Mouse (Mus musculus) adrenal gland (tissue): ENCODE data around the gene Etv6.

Source experiments
- intact Hi-C: fragments of 180-260 bp; cut with DNase I; formaldehyde crosslinking; loops from one replicate; pipeline ENCODE4 v1.15.1; 2025

The Etv6 gene

DNA sequence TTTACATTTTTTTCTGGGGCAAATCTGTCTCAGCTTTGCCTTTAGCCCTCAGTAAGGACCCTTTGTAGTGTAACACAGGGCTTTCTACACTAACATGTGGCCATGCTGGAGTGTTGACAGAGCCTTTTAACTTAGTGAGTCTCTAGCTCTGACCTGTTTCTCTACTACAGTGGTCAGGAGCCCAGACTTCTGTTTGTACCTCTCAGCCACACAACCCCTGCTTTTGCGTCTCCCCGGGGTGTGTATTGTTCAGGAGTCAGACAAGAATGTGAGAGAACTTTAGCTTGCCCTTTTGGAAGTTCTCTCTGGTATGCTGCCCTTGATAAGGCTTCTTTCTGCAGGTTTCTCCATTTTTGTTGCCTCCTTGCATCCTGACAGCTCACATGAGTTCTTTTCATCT is 210.6 kb downstream of the Etv6 start:
- intact Hi-C loops: no loop called here

DNA sequence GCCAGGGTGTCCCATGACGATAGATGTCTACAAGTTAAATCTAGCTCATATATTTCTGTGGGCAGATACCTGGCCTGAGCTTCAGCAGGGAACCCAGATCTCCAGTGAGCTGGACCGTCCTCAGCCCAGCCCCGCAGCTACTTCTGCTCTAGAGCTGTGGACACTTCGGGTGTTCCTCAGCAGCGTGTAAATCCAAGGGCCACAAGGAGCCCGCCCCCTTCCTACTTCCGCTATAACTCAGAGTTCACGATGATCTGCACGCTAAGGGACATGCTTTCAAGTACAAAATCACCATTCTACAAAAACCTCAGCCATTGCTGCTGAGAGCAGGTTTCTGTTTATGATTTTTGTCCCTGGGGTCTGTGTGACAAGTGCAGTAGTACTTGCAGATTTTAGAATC is 211.8 kb downstream of the Etv6 start:
- intact Hi-C loops: no loop called here

DNA sequence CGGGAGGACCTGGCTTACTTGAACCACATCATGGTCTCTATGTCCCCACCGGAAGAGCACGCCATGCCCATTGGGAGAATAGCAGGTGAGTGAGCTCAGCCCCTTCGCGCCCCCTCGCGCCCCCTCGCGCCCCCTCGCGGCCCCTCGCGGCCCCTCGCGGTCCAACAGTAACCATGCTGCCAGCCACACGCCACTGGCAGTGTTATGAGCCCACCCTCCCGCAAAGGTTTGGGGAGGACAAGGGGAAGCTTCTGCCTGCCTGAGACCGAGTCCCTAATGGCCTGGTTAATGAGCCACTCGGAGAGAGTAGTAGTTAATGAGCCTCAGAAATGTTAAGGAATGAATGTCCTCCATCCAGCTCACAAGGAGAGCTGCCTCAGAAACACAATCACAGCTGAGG is 213.2 kb downstream of the Etv6 start:
- intact Hi-C loops: no loop called here

DNA sequence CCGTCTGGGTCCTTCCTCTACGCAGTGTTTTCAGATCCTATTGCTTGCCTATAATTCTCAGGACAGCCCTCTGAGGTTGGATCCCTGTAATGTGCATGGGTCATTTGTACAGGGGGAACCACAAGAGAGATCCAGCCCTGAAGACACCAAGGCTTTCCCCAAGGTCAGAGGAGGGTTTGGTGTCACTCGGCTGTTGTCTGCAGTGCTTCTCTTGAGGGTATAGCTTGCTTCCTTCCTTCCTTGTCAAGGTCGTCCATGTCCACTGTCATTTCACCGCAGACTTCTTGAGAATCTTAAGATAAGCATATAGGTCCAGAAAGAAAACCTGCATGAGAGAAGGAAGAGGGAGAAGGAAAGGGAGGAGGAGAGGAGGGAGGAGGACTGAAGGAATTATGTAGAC is 215.3 kb downstream of the Etv6 start:
- intact Hi-C loops: loop anchor here (10.0 kb wide), 1 partner anchor 134 kb away; no protein-coding TSS in a partner anchor

DNA sequence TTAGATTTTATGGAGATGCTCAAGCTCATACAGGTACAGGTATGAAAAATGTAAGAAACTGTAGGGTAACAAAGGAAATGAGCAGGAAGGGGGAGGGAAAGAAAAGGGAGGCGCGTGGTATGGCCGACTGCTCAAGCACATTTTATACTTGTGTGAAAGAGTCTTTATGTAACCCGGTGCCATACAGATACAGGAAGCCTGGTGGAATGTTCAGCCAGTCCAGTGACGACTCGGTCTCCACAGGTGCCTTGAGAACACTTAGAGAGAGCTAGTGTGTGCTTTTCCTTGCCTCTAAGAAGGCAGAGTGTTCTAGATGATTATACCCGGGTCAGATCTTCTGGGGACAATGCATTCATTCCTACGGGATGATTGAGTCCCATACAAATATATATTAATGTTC is 215.9 kb downstream of the Etv6 start:
- intact Hi-C loops: loop anchor here (10.0 kb wide), 1 partner anchor 133 kb away; no protein-coding TSS in a partner anchor

DNA sequence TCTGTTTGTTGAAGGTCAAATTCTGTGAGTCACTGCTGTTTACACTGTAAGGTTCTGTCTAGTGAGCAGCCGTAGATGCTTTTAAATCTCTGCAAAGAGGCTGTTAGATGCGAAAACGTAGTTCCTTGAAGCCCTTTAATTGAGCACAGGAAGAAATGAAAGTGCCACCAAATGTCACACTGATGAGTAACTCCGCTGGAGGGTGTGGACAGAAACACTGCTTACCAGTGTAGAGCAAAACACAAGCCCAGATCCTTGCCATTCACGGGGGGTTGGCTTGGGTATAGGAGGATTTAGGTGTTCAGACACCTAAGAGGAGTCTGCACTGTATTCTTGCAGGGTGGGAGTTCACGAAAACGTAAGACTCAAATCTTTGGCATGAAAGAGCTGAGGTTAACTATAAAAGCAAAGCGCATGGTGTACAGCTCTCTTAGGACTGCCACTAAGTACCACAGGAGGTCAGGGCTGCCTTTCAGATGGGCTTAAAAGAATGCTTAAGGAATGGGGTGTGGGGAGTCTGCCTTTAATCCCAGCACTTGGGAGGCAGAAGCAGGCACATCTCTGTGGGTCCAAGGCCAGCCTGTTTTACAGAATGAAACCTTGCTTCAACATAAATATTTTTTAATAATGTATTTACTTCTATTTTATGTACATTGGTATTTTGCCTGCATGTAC is 216.7 kb downstream of the Etv6 start:
- intact Hi-C loops: loop anchor here (10.0 kb wide), 1 partner anchor 133 kb away; no protein-coding TSS in a partner anchor

DNA sequence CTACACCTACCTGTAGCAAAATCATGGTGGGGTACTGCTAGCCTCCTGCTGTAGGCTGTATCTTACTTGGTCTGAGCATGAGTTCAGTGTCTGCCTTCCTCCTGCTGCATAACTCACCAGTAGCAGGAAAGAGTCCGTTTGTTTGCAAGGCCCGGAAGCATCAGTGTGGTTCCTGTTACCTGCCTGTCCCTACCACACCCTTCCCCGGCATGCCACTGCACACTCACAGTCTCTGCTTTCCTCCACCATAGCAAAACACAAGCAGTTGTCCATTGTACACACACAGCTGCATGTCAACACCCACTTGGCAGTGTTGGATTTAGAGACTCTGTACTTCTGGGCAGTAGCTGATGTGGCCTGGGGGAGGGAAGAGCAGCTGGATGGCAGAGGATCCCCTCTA is 220.9 kb downstream of the Etv6 start:
- intact Hi-C loops: loop anchor here (10.0 kb wide), 1 partner anchor 128 kb away; no protein-coding TSS in a partner anchor

DNA sequence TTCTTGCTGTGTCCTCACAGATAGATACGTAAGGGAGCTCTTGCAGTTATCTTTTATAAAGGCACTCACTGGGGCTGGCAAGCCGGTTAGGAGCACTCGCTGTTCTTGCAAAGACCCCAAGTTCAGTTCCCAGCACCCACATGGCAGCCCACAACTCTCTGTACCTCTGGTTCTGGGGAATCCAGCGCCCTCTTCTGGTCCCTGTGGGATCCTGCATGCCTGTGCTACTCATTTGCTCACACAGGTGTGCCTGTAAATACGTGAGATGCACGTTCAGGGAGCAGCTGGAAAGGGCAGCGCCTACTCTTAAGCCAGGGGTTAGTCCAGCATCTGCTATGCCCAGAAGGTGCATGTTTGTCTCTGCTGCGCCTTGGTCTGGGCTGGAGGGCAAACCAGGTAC is 224.4 kb downstream of the Etv6 start:
- intact Hi-C loops: loop anchor here (5.0 to 10.0 kb wide), 2 partner anchors 38 to 125 kb away; no protein-coding TSS in a partner anchor

DNA sequence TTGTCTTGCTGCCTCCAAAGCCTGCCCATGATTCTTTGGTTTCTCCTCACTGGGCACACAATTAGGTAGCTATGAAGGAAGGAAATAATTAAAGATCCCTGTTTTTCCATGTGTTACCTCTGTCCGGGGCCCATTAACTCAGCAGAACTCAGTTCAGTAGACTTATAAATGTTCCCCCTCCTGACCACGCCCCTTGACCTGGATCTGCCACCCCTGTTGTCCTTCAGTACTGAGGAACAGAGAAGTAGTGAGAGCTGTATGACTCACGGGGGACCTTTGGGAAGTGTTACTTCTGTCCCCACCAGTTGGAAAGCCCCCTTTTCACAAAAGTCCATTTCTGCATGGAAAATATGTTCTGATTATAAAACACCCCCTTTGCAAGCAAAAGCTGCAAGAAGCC is 226.4 kb downstream of the Etv6 start:
- intact Hi-C loops: loop anchor here (5.0 kb wide), 1 partner anchor 40 kb away; no protein-coding TSS in a partner anchor

DNA sequence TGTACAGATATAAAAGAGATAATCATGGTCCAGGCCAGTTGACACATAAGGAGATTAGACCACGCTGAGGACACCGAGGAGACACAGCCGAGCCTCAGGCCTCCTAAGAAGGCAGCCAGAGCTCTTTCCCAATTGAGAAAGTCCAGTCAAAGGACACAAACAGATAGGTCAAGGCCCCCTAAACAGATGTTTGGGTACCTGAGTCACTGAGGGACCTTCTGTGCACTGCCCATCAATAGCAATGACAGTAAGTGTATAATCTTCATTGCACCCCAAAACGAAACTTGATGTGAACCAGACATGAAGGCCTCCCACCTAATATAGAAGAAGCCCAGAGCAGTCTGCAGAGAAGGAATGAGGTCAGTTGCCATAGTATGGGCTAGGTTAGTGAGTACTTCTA is 226.9 kb downstream of the Etv6 start:
- intact Hi-C loops: loop anchor here (5.0 kb wide), 1 partner anchor 40 kb away; no protein-coding TSS in a partner anchor

DNA sequence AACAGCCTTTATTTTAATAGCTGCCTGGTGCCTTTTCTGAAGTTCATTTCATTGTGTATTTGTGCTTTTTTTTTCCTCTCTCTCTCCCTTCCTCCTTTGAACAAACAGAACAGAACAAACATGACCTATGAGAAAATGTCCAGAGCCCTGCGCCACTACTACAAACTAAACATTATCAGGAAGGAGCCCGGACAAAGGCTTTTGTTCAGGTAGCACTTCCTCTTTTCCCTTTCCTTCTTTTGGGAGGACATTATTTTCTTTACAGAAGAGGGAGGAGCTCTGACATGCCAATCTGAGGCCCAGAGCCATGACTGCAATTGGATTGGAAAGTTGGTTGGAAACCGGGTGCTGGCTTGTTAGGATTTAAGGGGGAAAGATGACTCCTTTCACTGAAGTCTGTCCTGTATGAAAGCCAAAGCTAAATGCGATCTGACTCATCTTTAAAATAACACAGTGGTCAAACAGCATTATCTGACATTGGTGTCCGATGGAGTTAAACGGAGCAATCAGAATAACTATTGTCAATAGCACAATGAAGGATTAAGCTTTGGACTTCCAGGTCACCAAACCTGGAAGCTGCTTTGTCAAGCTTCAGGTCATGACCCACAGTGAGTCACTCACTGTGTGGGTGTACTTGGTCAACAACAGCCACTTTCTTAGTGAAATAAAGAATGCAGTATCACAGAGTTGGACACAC is 227.6 kb downstream of the Etv6 start:
- intact Hi-C loops: loop anchor here (5.0 kb wide), 1 partner anchor 41 kb away; no protein-coding TSS in a partner anchor

DNA sequence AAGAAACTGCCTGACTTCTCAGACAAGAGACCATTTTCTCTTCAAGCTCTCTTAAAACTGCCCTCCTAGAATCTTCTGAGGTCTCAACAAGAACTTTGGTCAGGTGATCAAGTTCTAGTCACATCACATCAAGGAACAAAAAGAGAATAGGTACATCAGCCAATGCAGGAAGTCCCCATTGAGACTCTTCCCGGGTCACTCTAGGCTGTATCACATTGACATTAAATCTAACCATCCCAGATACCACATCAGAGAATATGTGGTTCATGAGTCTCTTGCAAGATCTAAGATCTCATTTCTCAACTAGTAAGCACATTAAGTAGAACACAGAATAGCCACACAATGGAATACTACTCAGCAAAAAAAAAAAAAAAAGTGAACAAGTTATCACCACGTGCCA is 238.4 kb downstream of the Etv6 start:
- intact Hi-C loops: no loop called here

DNA sequence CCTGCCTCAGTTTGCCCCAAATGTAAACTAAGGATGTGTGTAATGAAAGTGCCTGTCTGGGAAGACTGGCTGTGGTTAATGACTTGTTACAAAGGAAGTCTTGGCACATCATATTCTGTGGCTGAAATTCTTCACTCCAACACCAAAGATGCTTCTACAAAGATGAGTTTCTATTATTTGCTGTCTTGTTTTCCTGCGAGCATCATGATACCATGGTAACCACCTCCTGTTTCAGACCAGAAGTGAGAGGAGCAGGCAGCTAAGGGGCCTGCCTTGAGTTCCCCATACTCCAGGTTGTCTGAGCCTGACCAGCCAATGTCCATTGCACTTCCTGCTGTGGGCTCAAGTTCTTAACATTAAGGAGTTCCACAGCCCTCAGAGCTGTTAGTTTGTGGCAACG is 241.5 kb downstream of the Etv6 start:
- intact Hi-C loops: no loop called here

DNA sequence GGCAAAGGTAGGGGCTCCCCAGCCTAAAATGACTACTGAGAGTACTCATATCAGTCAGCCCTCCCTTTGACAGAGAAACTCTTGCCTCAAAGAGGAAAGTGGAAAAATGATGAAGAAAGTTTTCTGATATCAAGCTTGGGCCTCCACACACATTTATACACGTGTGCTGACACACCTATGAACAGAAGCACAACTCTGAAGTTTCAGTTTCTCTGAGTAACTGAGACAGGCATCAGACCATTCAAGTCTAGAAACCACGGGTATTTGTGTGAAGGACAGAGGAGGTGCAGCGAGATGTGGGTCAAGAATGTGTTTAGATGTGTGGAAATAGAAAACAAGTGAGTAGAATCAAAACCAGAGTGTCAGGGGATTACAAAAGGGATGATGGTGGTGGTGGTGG is 246.6 kb downstream of the Etv6 start:
- intact Hi-C loops: no loop called here

DNA sequence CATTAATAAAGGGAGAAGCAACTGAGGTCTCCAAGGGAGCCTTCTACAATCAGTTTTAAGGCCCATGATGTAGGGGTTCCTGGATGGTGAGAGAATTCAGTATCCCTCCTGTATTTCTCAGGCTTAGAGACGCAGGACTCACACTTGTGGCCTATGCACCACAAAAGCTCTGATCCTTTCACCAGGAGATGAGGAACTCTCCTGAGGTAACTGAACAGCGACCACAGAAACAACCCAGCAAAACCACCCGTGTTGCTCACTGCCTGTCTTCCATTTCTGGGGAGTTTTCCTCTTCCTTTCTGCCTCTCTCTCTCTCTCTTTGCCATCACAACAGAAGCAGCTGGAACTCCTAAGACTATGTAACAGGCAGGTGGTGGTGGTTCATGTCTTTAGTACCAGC is 256.3 kb downstream of the Etv6 start:
- intact Hi-C loops: no loop called here

DNA sequence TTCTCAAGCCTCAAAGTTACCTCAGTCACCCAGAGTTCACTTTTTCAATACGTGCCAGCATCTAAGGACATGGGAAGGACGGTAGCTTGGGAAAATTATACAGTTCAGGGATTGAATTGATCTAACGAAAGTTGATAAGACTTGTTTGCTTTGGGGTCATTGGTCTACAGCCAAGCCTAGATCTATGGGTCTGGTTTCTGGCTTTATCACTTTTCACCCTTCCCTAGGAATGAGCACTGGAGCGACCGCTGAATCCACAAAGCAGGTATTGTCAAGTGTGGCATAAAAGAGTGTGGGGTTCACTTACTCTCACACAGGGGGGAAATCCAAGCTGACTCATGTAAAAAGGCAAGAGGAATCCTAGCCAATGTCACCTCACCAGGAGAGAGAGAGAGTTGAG is 256.9 kb downstream of the Etv6 start:
- intact Hi-C loops: no loop called here

DNA sequence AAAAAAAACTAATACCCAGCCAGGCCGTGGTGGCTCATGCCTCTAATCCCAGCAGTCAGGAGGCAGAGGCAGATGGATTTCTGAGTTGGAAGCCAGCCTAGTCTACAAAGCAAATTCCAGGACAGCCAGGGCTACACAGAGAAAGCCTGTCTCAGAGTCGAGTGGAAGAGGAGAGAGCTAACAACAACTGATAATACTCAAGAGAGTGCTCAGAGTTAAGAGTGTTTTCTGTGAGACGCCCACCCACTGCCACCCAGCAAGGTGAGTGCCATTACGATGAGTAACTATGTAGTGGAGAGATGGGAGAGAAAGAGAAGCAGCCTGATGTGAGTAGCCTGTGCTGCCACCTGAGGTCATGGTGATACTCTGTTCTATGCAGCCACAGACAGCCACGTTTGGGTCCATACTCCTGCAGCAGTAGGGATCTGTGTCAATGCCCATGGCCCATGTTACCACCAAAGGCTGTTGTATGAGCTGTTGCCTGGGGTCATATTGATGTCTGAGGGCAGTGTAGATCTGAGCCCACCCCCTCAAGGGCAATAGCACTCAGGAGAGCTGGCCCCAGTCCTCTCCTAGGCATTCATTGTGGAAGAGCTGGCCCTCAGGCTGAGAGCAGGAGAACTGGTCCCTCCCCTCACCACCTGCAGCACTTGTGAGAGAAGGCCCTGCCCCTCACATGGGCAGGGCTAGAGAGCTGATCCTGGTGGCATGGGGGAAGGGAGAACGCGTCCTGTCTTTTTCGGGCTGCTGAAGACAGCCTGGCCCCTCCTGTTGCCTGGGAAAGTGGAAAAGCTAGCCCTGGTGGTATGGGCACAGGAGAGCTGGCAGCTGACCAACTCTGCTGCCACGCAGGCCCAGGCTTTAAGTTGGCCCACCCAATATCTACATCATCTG is 258.4 kb downstream of the Etv6 start:
- intact Hi-C loops: no loop called here

DNA sequence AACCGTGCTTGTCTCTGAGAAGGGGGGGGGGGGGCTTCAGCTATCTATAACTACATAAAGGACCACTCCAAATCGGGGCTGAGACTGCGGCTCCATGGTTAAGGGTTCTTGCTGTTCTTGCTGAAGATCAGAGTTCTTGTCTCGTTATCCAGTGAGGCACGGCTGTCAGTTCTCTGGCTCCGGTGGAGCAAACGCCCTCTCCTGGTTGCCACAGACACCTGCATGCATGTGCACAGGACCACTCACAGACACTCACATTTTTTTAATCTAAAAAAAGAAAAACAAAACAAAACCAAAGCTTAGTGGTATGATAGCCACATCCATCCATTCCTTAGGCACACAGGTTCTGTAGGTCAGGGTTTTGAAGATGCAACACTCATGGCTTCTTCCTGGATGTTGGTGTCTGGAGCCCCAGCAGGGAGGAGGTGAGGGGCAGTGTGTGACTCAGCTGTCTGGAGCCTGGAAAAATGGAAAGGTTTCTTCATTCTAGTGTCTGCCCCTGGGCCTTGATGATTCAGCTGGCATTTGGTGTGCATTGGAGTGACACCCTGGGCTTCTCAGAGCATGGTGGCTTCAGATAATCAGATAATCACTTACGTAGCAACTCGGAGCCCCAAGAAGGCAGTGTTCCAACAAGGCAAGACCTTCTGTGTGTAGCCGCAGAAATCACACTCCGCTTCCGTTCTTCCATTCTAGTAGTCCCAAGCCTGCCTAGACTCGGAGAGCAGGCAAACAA is 262.6 kb downstream of the Etv6 start:
- intact Hi-C loops: no loop called here

DNA sequence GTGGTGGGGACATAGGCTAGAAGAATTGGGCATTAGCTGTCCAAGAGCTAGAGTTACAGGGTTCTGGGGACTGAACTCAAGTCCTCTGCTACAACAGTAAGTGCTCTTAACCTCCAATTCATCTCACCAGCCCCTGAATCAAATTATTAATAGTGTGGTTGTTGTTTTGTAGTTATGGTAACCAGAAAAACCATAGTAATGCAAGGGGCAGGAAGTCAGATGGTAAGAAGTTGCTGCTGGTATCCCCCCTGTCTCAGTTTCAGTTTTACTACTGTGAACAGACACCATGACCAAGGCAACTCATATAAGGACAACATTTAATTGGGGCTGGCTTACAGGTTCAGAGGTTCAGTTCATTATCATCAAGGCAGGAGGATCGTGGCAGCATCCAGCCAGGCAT is 266.5 kb downstream of the Etv6 start:
- intact Hi-C loops: no loop called here

DNA sequence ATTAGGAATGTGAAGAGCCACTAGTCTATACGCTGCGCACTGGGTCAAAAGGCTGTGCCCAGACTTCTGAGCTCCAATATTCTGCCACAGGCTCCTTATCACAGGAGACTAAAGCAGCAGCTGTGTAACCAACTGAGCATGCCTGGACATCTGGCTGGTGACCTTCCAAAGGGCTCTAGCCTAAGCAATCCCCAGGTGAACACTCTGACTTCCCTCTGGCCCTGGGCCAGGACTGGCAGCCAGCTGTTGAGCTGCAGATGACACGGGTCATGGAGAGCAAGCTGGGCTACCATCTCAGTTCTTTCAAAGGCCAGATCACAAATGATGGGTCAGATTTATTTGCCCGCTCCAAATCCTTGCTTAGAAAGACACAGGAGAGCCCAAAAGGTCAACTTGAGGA is 275.8 kb downstream of the Etv6 start:
- intact Hi-C loops: no loop called here

DNA sequence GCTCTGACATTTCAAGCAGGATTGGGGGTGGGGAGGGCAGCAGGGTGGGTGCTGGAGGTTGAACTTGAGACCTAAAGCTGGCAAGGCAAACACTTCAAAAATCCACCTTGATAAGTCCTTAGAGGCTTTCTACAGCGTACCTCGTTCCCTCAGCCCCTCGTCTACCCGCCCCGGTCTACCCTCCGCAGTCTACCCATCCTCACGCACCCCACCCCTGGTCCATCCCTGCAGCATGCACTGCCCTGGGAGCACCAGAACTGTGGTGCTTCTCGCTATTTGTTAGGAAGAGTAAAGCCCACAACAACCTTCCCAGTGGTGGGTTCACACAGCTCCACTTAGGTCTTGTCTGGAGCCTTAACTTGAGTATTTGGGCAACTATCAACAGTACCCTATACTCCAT is 277.1 kb downstream of the Etv6 start:
- intact Hi-C loops: no loop called here
